Mouse (Mus musculus) effector memory CD4-positive, alpha-beta T cell, adult 7 months (primary cell): ENCODE results near the gene Vmn1r233. TPM values are rescaled to one million over a fixed set of nuclear protein-coding genes. Genes with fewer than 3 reads are reported as not detected.

Experiments
- polyA plus RNA-seq: library from polyadenylated mRNA; unstranded; fragments of 100-300 nt; shearing (Covaris generic); gene quantifications from one replicate; pipeline ENCODE4 v1.2.1, GENCODE M21; 2017

Gene Vmn1r233
- 0.50 TPM for polyA plus RNA-seq

DNA sequence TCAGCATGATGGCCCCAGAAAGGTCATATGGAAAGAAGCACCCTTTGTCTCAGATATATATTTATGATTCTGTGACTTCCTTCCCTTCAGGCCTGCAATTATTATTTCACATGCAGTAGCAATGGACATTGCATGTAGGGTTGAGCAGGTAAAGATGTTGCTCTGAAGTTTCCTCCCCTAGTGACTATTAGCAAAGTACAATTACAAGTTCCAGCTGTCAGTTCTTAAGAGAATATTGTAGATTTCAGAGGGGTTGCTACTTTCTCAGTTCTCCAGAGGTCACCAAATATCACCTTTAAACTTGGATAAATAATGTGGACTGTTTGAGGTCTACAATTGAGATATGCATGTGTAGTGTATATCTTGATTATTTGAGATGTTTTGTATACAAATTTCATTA lies at the start of gene Vmn1r233:
Gene Vmn1r233, minus strand, starts transcription at position 101 of the 400 bp plus-strand sequence.

DNA sequence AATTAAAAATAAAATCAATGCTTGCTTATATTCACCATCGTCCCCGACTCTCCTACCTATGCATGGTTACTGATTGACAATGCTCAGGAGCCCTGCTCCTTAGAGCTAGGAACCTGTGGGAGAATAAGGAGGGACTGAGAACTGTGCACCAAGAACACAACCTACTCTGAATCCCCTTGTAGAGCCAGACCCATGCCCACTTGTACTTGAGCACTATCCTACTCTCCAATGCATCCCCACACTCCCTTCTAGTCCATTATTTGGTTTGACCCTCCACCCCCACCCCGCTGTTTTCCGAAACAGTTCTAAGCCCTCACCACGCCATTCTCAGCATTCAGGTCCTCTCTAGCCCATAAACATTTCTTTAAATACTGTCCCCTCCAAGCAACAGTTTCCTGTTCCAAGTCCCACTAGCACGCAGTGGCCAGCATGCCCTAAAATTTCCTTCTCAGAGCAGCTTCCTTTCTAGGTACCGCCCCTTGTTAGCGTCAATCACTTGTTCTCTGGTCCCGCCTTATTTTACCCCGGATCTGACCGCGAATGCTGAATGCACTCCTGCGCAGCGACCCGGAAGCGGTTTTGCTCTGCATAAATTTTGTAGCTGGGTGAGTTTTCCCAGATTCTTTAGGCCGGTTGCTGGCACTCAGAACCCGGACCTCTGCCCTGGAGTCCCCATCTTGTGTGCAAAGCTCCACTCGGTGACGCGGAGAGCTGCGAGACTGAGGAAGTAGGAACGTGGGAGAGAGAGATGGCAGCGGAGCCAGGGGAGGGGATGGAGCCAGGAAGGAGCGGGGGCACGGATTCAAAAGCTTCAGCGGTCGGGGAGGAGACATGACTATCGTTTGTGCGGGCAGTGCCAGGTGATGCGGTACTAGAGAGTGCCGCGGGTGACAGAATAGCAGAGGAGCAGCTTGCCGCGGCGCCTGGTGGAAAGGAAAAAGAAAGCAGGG lies 12.4 kb upstream of the Vmn1r233 start, which contains the start of gene Zfp160:
Gene Zfp160, plus strand, starts transcription at position 522 of the 950 bp plus-strand sequence.

DNA sequence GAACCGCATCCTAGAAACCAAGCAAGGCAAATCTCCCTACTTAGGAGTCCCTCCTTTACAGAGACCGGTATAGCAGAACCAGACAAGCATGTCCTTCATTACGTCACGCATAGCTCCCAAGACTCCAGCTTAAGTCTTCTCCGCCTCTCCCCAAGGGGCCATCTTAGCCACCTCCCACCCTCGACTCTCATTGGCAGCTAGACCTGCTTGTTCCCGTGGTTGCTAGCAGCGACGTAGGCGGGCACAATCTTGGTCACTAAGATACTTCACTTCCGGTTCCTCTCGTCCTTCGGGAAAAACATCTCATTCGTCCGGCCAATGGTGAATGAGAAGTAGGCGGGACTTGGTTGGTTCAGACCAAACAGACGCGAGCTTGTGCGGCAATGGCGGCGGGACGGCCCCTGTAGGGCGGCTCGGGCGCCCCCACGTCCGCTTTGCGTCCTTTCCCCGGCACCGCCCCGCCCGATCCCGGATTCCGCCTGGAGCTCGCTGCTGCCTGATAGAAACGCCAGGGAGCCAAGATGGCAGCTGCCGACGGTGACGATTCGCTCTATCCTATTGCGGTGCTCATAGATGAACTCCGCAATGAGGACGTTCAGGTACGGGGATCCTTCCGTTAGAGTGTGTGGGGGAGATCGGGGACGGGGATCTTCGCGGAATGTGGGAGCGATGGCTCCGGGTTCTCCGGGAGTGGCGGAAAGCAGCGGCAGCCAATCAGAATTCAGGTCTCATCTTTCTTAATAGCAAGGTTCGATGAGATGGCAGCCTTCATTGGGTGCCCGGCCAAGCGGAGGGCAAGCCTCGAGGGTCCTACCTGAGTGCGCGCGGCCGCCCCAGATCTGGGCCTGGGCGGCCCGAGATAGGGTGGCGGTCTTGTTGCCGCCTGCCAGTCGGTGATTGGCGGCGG lies 51.0 kb downstream of the Vmn1r233 start, which contains the start of gene Ppp2r1a:
Gene Ppp2r1a, plus strand, starts transcription at position 327 of the 907 bp plus-strand sequence.

Other genes starting within 250 kb of the Vmn1r233 start
- not detected for gene Vmn1r228, start 210.3 kb downstream of the Vmn1r233 start, polyA plus RNA-seq
- gene Vmn1r229, start 184.9 kb downstream of the Vmn1r233 start, polyA plus RNA-seq, result 0.05 TPM
- not detected for gene Vmn1r230, start 156.0 kb downstream of the Vmn1r233 start, polyA plus RNA-seq
- not detected for gene Vmn1r231, start 91.4 kb downstream of the Vmn1r233 start, polyA plus RNA-seq
- not detected for gene Vmn1r232, start 76.8 kb downstream of the Vmn1r233 start, polyA plus RNA-seq
- 311 TPM for gene Ppp2r1a, start 51.2 kb downstream of the Vmn1r233 start, polyA plus RNA-seq
- 5.3 TPM for gene Zfp160, start 12.4 kb upstream of the Vmn1r233 start, polyA plus RNA-seq
- gene Vmn1r234, start 229.6 kb upstream of the Vmn1r233 start, polyA plus RNA-seq, result not detected